Mouse (Mus musculus): ENCODE results near the gene Mast4.

DNA sequence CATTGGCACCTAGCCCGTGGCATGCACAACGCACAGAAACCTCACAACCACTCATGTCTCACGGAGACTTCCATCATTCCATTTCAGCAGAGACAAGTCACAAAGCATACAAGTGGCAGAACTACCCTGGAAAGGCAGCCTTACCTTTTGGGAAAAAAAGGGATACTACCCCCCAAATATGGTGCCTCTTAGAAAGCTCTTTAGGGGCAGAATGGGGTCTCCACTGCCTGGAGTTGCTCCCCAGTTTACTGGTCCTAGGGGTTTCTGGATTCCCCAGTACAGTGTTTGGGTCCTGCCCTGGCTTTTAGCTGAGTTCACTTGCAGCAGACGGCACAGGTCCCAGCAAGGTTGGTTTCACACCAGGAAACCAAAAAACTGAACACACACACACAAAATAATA is 345.3 kb downstream of the Mast4 start:
- TF ChIP-seq USF1 (IDR thresholded peaks at IDR 0.05; ENCODE audit: low read depth) (no peak), CTCF (IDR thresholded peaks at IDR 0.05; ENCODE audit: control insufficient read depth, insufficient read depth, insufficient read length) (no peak), CEBPB (IDR thresholded peaks at IDR 0.05; ENCODE audit: low read depth) (no peak), MYOD1 (IDR thresholded peaks at IDR 0.05; ENCODE audit: control insufficient read depth, insufficient read length, low read depth) (no peak)

All from C2C12 (cell line).